Mouse (Mus musculus): Measurements from ENCODE around the gene Cyb561d2.

DNA sequence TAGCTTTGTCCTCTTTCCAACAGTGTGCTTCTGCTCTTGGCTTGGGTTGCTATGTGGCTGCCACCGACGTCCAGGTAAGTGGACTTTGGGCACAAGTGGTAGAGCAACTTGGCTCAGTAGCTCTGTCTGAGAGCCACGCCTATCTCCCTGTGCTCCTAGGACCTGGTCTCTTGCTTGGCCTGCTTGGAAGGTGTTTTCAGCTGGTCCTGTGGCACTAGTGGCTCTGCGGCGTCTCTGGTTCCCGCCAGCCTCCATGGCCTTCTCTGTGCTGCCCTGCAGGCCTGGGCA is 48.7 kb upstream of the Cyb561d2 start:
- TF ChIP-seq CHD2 (IDR thresholded peaks at IDR 0.05; ENCODE audit: low read depth, low read length) (no peak), MAFK (IDR thresholded peaks at IDR 0.05; ENCODE audit: insufficient read depth, low read depth, low read length) (no peak)

Data from ES-E14 (cell line).